Comparison of ENCODE assay signal across 22 mouse cellular contexts in genomic region chr2:156901883-156902282, GRCm38 (mm10). TPM values are rescaled to one million over a fixed set of nuclear protein-coding genes. Genes with fewer than 3 reads are reported as not detected.
DNase-seq lines count a peak whose midpoint lies in the region; ATAC-seq lines count a peak whose summit lies in the region.
"Had no signal": no experiment of that assay in that cellular context is flagged by ENCODE, and none has a peak within 500 bp of the region (broad histone marks: within the 10 kb centered on the region; RNA-seq: fewer than 3 reads in every experiment).

No protein-coding gene starts in this region.

- no peaks in the 10 kb centered on the region for H3K9me3 ChIP-seq in hindbrain, embryonic 16.5 days (ENCODE audit: control insufficient read depth, low read length)
- H3K9me3 ChIP-seq: G1E had no signal

- WGBS in hindbrain, embryonic 16.5 days = 82% methylated on average over 6 of the region's 6 CpGs

- no peak for ATAC-seq in hindbrain, embryonic 16.5 days
- ATAC-seq: activated CD4-positive, CD25-positive, alpha-beta regulatory T cell, adult 4 months; CD4-positive, CD25-positive, alpha-beta regulatory T cell, adult 4 months; Patski had no signal

- no peak overlapping the region for H3K27ac ChIP-seq in hindbrain, embryonic 16.5 days (ENCODE audit: low read depth, low read length)

- H3K27me3 ChIP-seq in hindbrain, embryonic 16.5 days (replicated peaks; ENCODE audit: control insufficient read depth, insufficient read depth, low read length) = no peaks in the 10 kb centered on the region
- H3K27me3 ChIP-seq: CH12.LX, Patski had no signal

- no peak overlapping the region for H3K9ac ChIP-seq in hindbrain, embryonic 16.5 days (ENCODE audit: low read depth, low read length)

- H3K36me3 ChIP-seq in hindbrain, embryonic 16.5 days (ENCODE audit: control insufficient read depth, insufficient read depth, low read length) = no peaks in the 10 kb centered on the region
- H3K36me3 ChIP-seq: G1E had no signal

- DNase-seq in cerebellum, postnatal 10 days = peak; percentile 68 to 73
- no peak for DNase-seq in cerebellum, adult 11-12 months
- DNase-seq in cerebellum, postnatal 14 days = peak; percentile 57 to 61
- DNase-seq in cerebellum, adult 18-20 months = no peak
- DNase-seq in ES-CJ7 (ENCODE audit: low read depth, low spot score) = peak; percentile 1
- DNase-seq: adrenal gland, adult 2 months; adrenal gland, adult 8-10 months; adrenal gland, postnatal 10 days; adrenal gland, postnatal 14 days; adrenal gland, postnatal 25 days; adrenal gland, postnatal 36 days; B cell, adult 2 months; cerebellum, adult 11 months; cerebellum, adult 2 months; cerebellum, adult 8-10 months; cerebellum, adult 9-10 months had no signal

- no peak overlapping the region for H3K4me2 ChIP-seq in hindbrain, embryonic 16.5 days (ENCODE audit: low read length)

- H3K4me1 ChIP-seq in hindbrain, embryonic 16.5 days (ENCODE audit: control insufficient read depth, insufficient read depth, low read depth, low read length) = no peaks in the 10 kb centered on the region

- no peak overlapping the region for H3K4me3 ChIP-seq in hindbrain, embryonic 16.5 days (ENCODE audit: low read length)

RNA-seq across cellular contexts. Expression of gene Sla2, which starts 14.9 kb away (rescaled TPM):
- 0.21 and 0.25 TPM in 2 replicates for polyA plus RNA-seq in hindbrain, embryonic 16.5 days (2015; fragmentation: Nextera tagmentation; extraction: Ambion mirVana)

RNA-seq across cellular contexts. Expression of gene Rab5if, which starts 39.0 kb away (rescaled TPM):
- 138 and 151 TPM in 2 replicates for polyA plus RNA-seq in hindbrain, embryonic 16.5 days (2015; fragmentation: Nextera tagmentation; extraction: Ambion mirVana)

RNA-seq across cellular contexts. Expression of gene 4930518I15Rik, which starts 44.1 kb away (rescaled TPM):
- 6.9 and 8.1 TPM in 2 replicates for polyA plus RNA-seq in hindbrain, embryonic 16.5 days (2015; fragmentation: Nextera tagmentation; extraction: Ambion mirVana)

Comparison
In these comparisons a context has a peak if more than half of its experiments do, and no peak if none do; other contexts are left out.
1. DNase-seq: peak in cerebellum, postnatal 10 days (2 of 2), cerebellum, postnatal 14 days (2 of 2) and ES-CJ7 (single experiment); none in cerebellum, adult 11-12 months (single experiment) and cerebellum, adult 18-20 months (0 of 2).